Mouse (Mus musculus): ENCODE measurements around the gene Plvap. TPM values are rescaled to one million over a fixed set of nuclear protein-coding genes. Genes with fewer than 3 reads are reported as not detected.

Plvap gene
- polyA plus RNA-seq, 1 experiment from 2014 or later: 20.8 TPM

DNA sequence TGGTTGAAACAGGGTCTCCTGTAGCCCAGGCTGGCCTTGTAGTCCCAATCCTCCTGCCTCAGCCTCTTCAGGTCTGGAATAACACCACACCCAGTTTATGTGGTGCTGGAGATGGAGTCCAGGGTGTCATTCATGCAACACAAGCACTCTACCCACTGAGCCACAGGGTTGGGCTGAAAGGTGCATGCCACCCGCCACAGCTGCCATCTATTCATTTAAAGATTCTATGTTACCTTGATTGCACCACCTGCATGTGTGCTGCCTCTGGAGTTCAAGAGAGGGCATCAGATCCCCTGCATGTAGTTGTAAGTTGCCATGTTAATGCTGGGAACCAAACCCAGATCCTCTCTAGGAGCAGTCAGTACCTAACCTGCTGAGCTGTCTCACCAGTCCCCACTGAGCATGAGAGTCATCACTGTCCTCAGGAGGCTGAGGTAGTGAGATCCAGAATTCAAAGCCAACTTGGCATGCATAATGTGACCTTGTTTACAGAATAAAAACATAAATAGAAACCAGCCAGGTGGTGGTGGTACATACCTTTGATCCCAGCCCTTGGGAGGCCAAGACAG, 14.4 kb downstream of the Plvap start:
- H3K4me2 ChIP-seq: no peak overlapping the region
- H3K27ac ChIP-seq (replicated peaks): no peak overlapping the region

DNA sequence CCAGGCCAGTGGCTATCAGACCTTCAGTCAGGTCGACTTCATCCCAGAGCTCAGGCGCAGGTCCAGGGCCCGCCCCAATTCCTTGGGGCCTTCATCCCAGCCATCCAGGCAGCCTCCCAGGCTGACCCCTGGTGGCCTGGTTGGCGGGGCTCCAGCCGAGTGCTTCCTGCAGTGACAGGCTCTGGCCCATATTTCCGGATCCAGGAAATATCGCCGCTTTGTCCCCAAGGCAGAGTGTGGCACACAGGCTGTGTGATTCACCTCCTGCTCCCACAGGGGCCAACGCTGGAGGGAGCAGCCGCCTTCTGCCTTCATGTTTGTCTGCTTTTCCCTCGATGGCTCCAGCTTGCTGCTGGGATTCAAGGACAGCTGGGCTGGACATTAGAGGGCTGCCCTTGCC, 15.1 kb downstream of the Plvap start:
- peak overlapping the region; percentile 64 for H3K27ac ChIP-seq (replicated peaks)
- 41% methylated on average over 11 of the region's 11 CpGs for WGBS
- no peak for ATAC-seq (ENCODE audit: low read depth)

More for the DNA sequence above, 14.4 kb downstream of the Plvap start:
- Histone ChIP-seq H3K9me3 (no peaks in the 10 kb centered on the region), H3K36me3 (peaks cover 18% of the 10 kb centered on the region), H3K9ac (no peak overlapping the region), H3K4me3 (no peak overlapping the region), H3K4me1 (replicated peaks) (peaks cover 31% of the 10 kb centered on the region), H3K27me3 (no peaks in the 10 kb centered on the region)
- WGBS: 96% methylated on average over 1 of the region's 1 CpGs
- ATAC-seq (ENCODE audit: low read depth): no peak

DNA sequence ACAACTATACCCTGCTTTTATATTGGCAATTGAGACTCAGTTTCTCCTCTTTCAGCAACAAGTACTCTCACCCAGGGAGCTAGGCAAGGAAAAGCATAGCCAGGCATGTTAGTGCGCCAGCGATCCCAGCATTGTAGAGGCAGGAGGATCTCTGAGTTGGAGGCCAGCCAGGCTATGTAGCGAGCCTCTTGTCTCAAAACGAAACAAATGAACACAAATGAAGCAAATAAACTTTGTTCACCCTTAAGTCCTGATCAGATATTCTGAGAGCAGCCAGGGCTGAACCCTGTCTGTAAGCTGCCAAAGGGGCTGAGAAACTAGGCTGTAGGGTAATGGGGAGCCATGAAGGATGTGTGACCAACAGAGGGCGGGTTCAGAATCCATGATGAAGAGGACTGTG, 15.7 kb downstream of the Plvap start:
- Histone ChIP-seq H3K4me2 (no peak overlapping the region), H3K27me3 (no peaks in the 10 kb centered on the region)

More for the DNA sequence above, 15.1 kb downstream of the Plvap start:
- H3K4me3 ChIP-seq: no peak overlapping the region
- peak overlapping the region; percentile 22; the same call in 1 of the 2 replicates for H3K9ac ChIP-seq
- no peaks in the 10 kb centered on the region for H3K9me3 ChIP-seq
- H3K36me3 ChIP-seq: peaks cover 25% of the 10 kb centered on the region
- H3K4me1 ChIP-seq (replicated peaks): peaks cover 31% of the 10 kb centered on the region
- no peaks in the 10 kb centered on the region for H3K27me3 ChIP-seq
- no peak overlapping the region for H3K4me2 ChIP-seq

DNA sequence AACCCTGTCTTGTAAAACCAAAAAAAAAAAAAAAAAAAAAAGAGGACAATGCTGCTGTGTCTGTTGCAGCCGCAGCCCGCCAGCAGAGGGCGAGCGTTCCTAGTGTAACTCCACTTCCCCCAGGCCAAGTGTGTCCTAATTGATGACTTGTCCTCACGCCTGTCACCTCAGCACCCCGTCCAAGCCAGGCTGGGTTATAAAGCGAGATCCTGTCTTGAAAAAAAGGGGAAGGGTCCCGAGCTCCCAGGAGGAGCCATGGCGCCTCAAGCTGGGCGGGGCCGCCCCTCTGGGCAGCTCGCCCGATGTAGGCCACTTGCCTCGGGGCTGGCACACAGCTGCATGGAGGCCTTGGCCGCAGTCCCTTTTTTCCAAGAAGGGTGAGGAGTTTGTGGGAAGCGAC, 16.5 kb downstream of the Plvap start:
- no peak overlapping the region for H3K4me3 ChIP-seq
- H3K36me3 ChIP-seq: peaks cover 40% of the 10 kb centered on the region
- WGBS: 20% methylated on average over 16 of the region's 16 CpGs
- peaks cover 32% of the 10 kb centered on the region for H3K4me1 ChIP-seq (replicated peaks)
- 0 out of 2 replicates have a peak overlapping the region, but pooled peaks have one; percentile 20 for H3K4me2 ChIP-seq
- H3K9ac ChIP-seq: no peak overlapping the region
- H3K27me3 ChIP-seq: no peaks in the 10 kb centered on the region
- no peak overlapping the region for H3K27ac ChIP-seq (replicated peaks)
- peak; percentile 51 for ATAC-seq (ENCODE audit: low read depth)
- H3K9me3 ChIP-seq: no peaks in the 10 kb centered on the region

More for the DNA sequence above, 15.7 kb downstream of the Plvap start:
- Histone ChIP-seq H3K9me3 (no peaks in the 10 kb centered on the region), H3K36me3 (peaks cover 32% of the 10 kb centered on the region), H3K27ac (replicated peaks) (peak overlapping the region; percentile 64; the same call in 1 of the 2 replicates), H3K9ac (peak overlapping the region; percentile 22; the same call in 1 of the 2 replicates), H3K4me3 (no peak overlapping the region), H3K4me1 (replicated peaks) (peaks cover 31% of the 10 kb centered on the region)
- WGBS: 96% methylated on average over 5 of the region's 5 CpGs
- ATAC-seq (ENCODE audit: low read depth): no peak

DNA sequence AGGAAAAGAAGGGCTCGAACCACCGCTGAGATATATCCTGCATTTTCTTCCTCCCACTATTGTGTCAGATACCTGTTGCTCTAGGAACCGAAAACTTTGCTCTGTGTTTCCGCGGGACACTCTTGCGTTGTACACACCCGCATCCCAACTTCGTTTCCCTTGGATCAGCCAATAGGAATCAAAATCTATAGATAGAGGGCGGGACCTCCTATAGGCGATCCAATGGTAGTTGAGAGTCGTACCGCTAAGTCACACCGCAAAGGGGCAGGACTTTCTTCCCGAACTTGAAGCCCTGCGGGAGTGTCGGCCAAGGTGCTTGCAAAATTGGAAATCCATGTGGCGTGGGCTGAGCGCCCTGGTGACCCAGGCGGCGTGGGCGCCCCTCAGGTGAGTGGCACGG, 23.1 kb downstream of the Plvap start:
- H3K27ac ChIP-seq (replicated peaks): peak overlapping the region; percentile 88; the same call in 1 of the 2 replicates

DNA sequence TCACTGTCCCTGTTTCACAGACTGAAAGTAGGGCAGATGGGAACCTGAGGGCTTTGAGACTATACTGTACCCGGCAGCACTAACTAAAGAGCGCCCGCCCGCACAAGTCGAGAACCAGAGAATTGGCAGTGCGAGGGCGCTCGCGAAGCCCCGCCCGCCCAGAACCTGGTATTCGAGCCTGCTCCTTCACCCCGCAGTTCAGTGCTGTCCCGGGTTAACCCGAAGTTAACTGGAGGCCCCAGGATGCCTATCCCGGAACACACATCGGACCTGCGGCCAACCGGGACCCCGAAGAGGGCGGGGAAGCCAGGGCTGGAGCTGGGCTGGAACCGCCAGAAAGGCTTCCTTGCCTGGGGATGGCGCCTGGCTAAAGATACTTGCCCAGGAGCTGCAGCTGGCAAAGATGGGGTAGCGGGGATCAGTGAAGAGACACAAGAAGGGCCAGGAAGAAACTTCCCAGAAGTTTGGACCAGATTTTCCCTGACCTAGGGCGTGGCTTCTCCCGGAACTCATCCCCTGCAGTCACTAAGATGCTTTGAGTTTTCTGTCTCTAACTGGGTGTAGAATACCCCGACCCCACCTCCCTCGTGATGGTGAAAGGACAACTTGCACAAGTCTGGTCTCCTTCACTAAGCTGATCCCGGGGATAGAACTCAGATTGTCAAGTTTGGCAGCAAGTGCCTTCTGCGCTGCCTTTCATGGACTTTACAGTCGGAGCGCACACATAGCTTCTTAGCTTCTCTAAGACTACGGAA, 23.7 kb downstream of the Plvap start, which contains the start of gene Gtpbp3:
Gene Gtpbp3, plus strand, starts transcription at position 413 of the 755 bp plus-strand sequence.
- Histone ChIP-seq H3K9ac (peak within 1 kb of the TSS; percentile 85), H3K4me2 (peak within 1 kb of the TSS; percentile 97), H3K27me3 (no peaks in the 10 kb centered on the region), H3K4me3 (peak within 1 kb of the TSS; percentile 86), H3K36me3 (peaks cover 44% of the 10 kb centered on the region), H3K9me3 (no peaks in the 10 kb centered on the region), H3K27ac (replicated peaks) (peak within 1 kb of the TSS; percentile 88), H3K4me1 (replicated peaks) (peaks cover 51% of the 10 kb centered on the region)
- ATAC-seq (ENCODE audit: low read depth): peak; percentile 27
- WGBS: under 1% methylated on average over 33 of the region's 33 CpGs

More for the DNA sequence above, 23.1 kb downstream of the Plvap start:
- peaks cover 43% of the 10 kb centered on the region for H3K36me3 ChIP-seq
- peak overlapping the region; percentile 85 for H3K9ac ChIP-seq
- no peaks in the 10 kb centered on the region for H3K9me3 ChIP-seq
- peak overlapping the region; percentile 86 for H3K4me3 ChIP-seq
- under 1% methylated on average over 22 of the region's 22 CpGs for WGBS
- ATAC-seq (ENCODE audit: low read depth): peak; percentile 85
- H3K27me3 ChIP-seq: no peaks in the 10 kb centered on the region
- H3K4me1 ChIP-seq (replicated peaks): peaks cover 45% of the 10 kb centered on the region
- H3K4me2 ChIP-seq: peak overlapping the region; percentile 97

DNA sequence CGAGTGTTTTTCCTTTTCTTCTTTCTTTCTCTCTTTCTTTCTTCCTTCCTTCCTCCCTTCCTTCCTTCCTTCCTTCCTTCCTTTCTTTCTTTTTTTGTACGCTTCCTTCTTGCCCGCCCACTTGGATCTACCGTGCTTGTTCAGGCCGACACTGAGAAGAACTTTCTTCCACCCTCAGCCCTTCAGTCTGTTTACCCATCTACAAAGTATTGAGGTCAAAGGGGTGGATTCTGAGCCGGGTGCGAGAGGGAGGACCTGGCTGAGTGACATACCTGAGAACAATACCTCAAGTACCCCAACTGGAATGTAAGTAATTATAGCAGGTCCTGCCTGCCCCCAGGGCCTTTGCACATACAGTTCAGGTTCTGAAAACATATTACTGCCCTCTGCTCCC, 25.4 kb downstream of the Plvap start:
- WGBS: 22% methylated on average over 7 of the region's 7 CpGs
- H3K4me1 ChIP-seq (replicated peaks): peaks cover 67% of the 10 kb centered on the region
- peak overlapping the region; percentile 92 for H3K4me3 ChIP-seq
- peaks cover 42% of the 10 kb centered on the region for H3K36me3 ChIP-seq
- no peak for ATAC-seq (ENCODE audit: low read depth)
- peak overlapping the region; percentile 90 for H3K27ac ChIP-seq (replicated peaks)
- no peaks in the 10 kb centered on the region for H3K9me3 ChIP-seq
- H3K9ac ChIP-seq: peak overlapping the region; percentile 99
- no peaks in the 10 kb centered on the region for H3K27me3 ChIP-seq
- H3K4me2 ChIP-seq: peak overlapping the region; percentile 81

DNA sequence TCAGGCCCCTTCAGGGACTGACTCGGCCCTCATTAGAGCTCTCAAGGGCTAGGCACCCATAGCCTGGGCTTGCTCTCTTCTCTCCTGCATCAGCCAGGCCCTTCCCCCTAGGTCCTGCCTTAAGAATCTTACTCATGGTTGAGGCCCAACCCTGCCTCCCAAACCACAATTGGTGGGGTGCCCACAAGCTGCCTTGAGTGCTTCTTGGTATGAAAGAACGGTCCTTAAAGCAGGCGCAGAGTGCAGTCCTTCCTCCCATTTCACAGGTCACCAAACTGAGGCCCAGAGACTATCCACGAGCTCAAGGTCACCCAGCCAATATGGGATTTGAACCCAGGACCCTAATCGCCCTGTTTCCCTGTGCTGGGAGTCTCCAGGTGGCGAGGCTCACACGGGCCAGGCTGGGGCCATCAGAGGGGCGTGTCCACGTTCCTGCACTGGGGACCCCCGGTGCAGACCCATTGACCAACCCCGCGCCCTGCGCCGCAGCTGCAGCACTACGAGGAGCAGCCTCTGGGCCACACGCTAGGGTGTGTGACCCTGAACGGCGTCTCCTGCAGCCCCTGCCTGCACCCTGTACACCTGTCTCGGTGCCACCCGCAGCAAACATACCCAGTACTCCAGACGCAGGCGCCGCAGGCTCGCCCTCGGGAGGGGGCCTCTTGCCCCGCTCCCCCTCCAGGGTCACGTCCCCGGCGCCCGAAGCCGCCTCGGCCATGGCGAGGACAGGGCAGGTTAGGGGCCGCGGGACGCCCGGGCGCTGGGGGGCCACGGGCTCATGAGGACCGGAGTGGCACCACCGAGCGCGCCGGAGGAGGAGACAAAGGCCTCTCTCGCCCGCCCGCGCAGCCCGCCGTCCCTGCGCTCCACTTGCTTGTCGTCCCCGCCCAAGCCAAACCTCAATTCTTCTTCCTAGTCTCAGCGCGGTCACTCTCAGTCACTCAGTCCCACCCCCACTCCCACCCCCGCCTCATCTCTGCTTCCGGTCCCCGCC, 26.1 kb downstream of the Plvap start, which contains the start of gene Ano8:
Gene Ano8, minus strand, starts transcription at position 822 of the 994 bp plus-strand sequence.
- H3K4me2 ChIP-seq: peak within 1 kb of the TSS; percentile 81
- peak within 1 kb of the TSS; percentile 99 for H3K9ac ChIP-seq
- peak within 1 kb of the TSS; percentile 92 for H3K4me3 ChIP-seq
- H3K36me3 ChIP-seq: peaks cover 42% of the 10 kb centered on the region
- peak; percentile 77 for ATAC-seq (ENCODE audit: low read depth)
- H3K27ac ChIP-seq (replicated peaks): peak within 1 kb of the TSS; percentile 90
- H3K4me1 ChIP-seq (replicated peaks): peaks cover 74% of the 10 kb centered on the region
- no peaks in the 10 kb centered on the region for H3K9me3 ChIP-seq
- no peaks in the 10 kb centered on the region for H3K27me3 ChIP-seq
- 5% methylated on average over 58 of the region's 58 CpGs for WGBS

DNA sequence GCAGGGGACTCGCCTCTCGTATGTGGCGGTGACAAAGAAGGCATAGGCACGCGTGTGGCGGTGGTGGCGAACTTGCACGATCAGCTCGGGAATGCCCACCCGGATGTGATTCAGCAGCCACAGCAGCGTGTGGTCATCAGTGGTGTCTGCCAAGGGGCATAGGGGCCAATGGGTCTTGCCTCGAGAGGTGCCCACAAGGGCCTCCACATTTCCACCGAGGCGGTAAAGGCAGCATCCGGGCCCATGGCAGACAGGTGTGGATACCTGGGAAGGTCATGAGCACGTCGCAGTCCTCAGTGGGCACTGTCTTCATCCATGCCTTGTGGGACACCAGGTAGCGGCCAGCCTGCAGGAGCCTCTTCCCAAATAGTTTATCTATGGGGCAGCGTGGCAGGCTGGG, 26.8 kb downstream of the Plvap start:
- peak overlapping the region; percentile 90; the same call in 1 of the 2 replicates for H3K27ac ChIP-seq (replicated peaks)
- H3K27me3 ChIP-seq: no peaks in the 10 kb centered on the region
- H3K4me2 ChIP-seq: peak overlapping the region; percentile 81
- H3K9ac ChIP-seq: peak overlapping the region; percentile 99
- 92% methylated on average over 19 of the region's 19 CpGs for WGBS
- H3K4me1 ChIP-seq (replicated peaks): peaks cover 71% of the 10 kb centered on the region
- H3K36me3 ChIP-seq: peaks cover 45% of the 10 kb centered on the region
- peak overlapping the region; percentile 92 for H3K4me3 ChIP-seq
- no peak for ATAC-seq (ENCODE audit: low read depth)
- no peaks in the 10 kb centered on the region for H3K9me3 ChIP-seq

DNA sequence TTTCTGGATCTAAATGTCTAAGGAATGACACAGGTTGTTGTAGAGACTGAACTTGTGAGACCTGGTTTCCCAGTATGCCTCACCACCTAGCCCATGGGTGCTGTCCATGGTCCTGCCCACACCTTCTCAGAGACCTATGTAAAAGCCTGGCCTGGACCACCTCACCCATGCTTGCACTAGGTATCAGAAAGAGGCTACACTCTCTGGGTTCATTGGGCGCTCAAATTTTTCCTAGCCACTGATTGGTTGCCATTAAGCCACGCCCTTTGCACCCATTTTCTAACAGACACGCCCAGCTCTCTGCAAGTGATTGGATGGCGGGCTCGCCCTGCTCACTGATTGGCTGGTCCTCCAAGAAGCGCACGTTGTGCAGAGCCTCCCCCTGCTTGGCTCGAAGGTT, 27.6 kb downstream of the Plvap start:
- WGBS: 48% methylated on average over 8 of the region's 8 CpGs
- H3K4me3 ChIP-seq: peak overlapping the region; percentile 1; the same call in 1 of the 2 replicates
- peak overlapping the region; percentile 81; the same call in 1 of the 2 replicates for H3K4me2 ChIP-seq

DNA sequence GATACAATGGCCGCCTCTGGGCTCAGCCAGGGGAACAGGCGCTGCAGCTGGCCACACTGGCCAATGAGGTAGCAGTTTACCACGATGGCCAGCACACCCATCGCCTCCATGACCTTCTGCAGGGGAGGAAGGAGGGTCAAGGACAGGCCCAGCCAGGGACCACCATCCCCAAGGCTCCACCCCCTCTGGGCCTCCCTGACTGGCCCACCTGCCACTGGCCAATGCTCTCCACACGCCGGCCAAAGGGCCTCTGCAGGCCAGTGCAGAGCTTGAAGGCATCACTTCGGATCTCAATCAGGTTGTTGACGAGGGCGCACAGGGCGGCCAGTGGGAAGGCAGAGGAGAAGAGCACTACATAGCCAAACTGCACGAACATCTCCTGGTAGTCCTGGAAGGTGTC, 32.6 kb downstream of the Plvap start:
- no peak overlapping the region for H3K4me3 ChIP-seq
- H3K4me2 ChIP-seq: no peak overlapping the region
- no peaks in the 10 kb centered on the region for H3K27me3 ChIP-seq
- peak overlapping the region; percentile 49; the same call in 1 of the 2 replicates for H3K9ac ChIP-seq
- peaks cover 78% of the 10 kb centered on the region for H3K36me3 ChIP-seq
- H3K9me3 ChIP-seq: no peaks in the 10 kb centered on the region
- no peak overlapping the region for H3K27ac ChIP-seq (replicated peaks)
- no peak for ATAC-seq (ENCODE audit: low read depth)
- 90% methylated on average over 11 of the region's 11 CpGs for WGBS
- H3K4me1 ChIP-seq (replicated peaks): peaks cover 60% of the 10 kb centered on the region

More for the DNA sequence above, 27.6 kb downstream of the Plvap start:
- H3K36me3 ChIP-seq: peaks cover 53% of the 10 kb centered on the region
- H3K9ac ChIP-seq: no peak overlapping the region
- H3K27me3 ChIP-seq: no peaks in the 10 kb centered on the region
- H3K27ac ChIP-seq (replicated peaks): no peak overlapping the region
- no peaks in the 10 kb centered on the region for H3K9me3 ChIP-seq
- peaks cover 63% of the 10 kb centered on the region for H3K4me1 ChIP-seq (replicated peaks)
- no peak for ATAC-seq (ENCODE audit: low read depth)
